Mouse (Mus musculus) E14TG2a.4 (cell line): ENCODE data around the gene Clasp1.

ENCODE experiments used
- H3K27me3 ChIP-seq: 2 replicates; pipeline ENCODE4 v1.6.1; 2014; ENCODE audit warnings: low read length, control low read depth; ENCODE audit not compliant: insufficient read depth
- H3K36me3 ChIP-seq: 2 replicates; pipeline ENCODE4 v1.6.1; 2014; ENCODE audit warnings: low read length, control low read depth; ENCODE audit not compliant: insufficient read depth
- H3K4me1 ChIP-seq: replicated peaks from 2 replicates; pipeline ENCODE4 v1.6.1; 2014; ENCODE audit warnings: low read depth, low read length, control low read depth
- H3K4me3 ChIP-seq: replicated peaks from 2 replicates; pipeline ENCODE4 v1.5.1; 2014; ENCODE audit warnings: mild to moderate bottlenecking, low read length
- H3K9me3 ChIP-seq: 2 replicates; pipeline ENCODE4 v1.6.1; 2014; ENCODE audit warnings: low read length, control low read depth
- CTCF ChIP-seq: conservative IDR thresholded peaks from 2 replicates; pipeline ENCODE4 v1.5.1; 2014; ENCODE audit warnings: low read length
- NANOG ChIP-seq: IDR thresholded peaks from 2 replicates; pipeline ENCODE4 v1.6.1; 2014; ENCODE audit warnings: borderline replicate concordance, low read length, mixed read lengths
- POU5F1 ChIP-seq: IDR thresholded peaks from 2 replicates; pipeline ENCODE4 v1.6.1; 2014; ENCODE audit warnings: low read length, borderline replicate concordance

The Clasp1 gene

GRCm38 (mm10) chr1:118622857-118623256 lies 234.0 kb downstream of the Clasp1 start:
- no peak for TF ChIP-seq NANOG
- peak; percentile 19 for TF ChIP-seq CTCF
- no peaks in the 10 kb centered on the region for H3K36me3 ChIP-seq

GRCm38 (mm10) chr1:118625461-118625860 lies 236.6 kb downstream of the Clasp1 start:
- TF ChIP-seq NANOG (peak; percentile 97), POU5F1 (peak; percentile 77; the same call in 1 of the 2 replicates), CTCF (no peak)

More at GRCm38 (mm10) chr1:118622857-118623256, 234.0 kb downstream of the Clasp1 start:
- Histone ChIP-seq H3K4me1 (peaks cover 64% of the 10 kb centered on the region), H3K4me3 (no peak overlapping the region), H3K27me3 (0 out of 2 replicates have a peak, but pooled peaks cover 4% of the 10 kb centered on the region), H3K9me3 (no peaks in the 10 kb centered on the region)

GRCm38 (mm10) chr1:118625921-118626320 lies 237.1 kb downstream of the Clasp1 start:
- TF ChIP-seq CTCF (no peak), POU5F1 (no peak), NANOG (no peak)
- Histone ChIP-seq H3K9me3 (no peaks in the 10 kb centered on the region), H3K4me3 (peak overlapping the region; percentile 41), H3K36me3 (peaks cover 11% of the 10 kb centered on the region), H3K27me3 (0 out of 2 replicates have a peak, but pooled peaks cover 4% of the 10 kb centered on the region), H3K4me1 (peaks cover 80% of the 10 kb centered on the region)

More at GRCm38 (mm10) chr1:118625461-118625860, 236.6 kb downstream of the Clasp1 start:
- Histone ChIP-seq H3K27me3 (0 out of 2 replicates have a peak, but pooled peaks cover 4% of the 10 kb centered on the region), H3K36me3 (peaks cover 7% of the 10 kb centered on the region), H3K9me3 (no peaks in the 10 kb centered on the region), H3K4me3 (peak overlapping the region; percentile 41; the same call in 1 of the 2 replicates), H3K4me1 (peaks cover 76% of the 10 kb centered on the region)

- peak overlapping the region; percentile 41 for H3K4me3 ChIP-seq
- H3K27me3 ChIP-seq, result 0 out of 2 replicates have a peak, but pooled peaks cover 4% of the 10 kb centered on the region
- H3K9me3 ChIP-seq, result no peaks in the 10 kb centered on the region
- peaks cover 17% of the 10 kb centered on the region for H3K36me3 ChIP-seq
- no peak for TF ChIP-seq POU5F1
- TF ChIP-seq CTCF, result no peak
- no peak for TF ChIP-seq NANOG
- peaks cover 81% of the 10 kb centered on the region for H3K4me1 ChIP-seq
Observed at GRCm38 (mm10) chr1:118626452-118626851, 237.6 kb downstream of the Clasp1 start.

GRCm38 (mm10) chr1:118627781-118628464 lies 239.1 kb downstream of the Clasp1 start, which contains the start of gene Tfcp2l1:
Gene Tfcp2l1, plus strand, starts transcription at chr1:118627945.
- no peak for TF ChIP-seq NANOG
- TF ChIP-seq CTCF, result no peak
- TF ChIP-seq POU5F1, result no peak
- Histone ChIP-seq H3K27me3 (0 out of 2 replicates have a peak, but pooled peaks cover 3% of the 10 kb centered on the region), H3K4me3 (peak within 1 kb of the TSS; percentile 97), H3K9me3 (no peaks in the 10 kb centered on the region), H3K4me1 (peaks cover 84% of the 10 kb centered on the region), H3K36me3 (peaks cover 31% of the 10 kb centered on the region)

- TF ChIP-seq POU5F1 (no peak), CTCF (no peak), NANOG (no peak)
- H3K36me3 ChIP-seq, result peaks cover 84% of the 10 kb centered on the region
- no peaks in the 10 kb centered on the region for H3K27me3 ChIP-seq
- H3K4me1 ChIP-seq, result peaks cover 85% of the 10 kb centered on the region
- H3K4me3 ChIP-seq, result 0 out of 2 replicates have a peak overlapping the region, but pooled peaks have one; percentile 8
- no peaks in the 10 kb centered on the region for H3K9me3 ChIP-seq
Observed at GRCm38 (mm10) chr1:118633415-118633980, 244.6 kb downstream of the Clasp1 start.

- TF ChIP-seq POU5F1 (no peak), NANOG (peak; percentile 93), CTCF (no peak)
- Histone ChIP-seq H3K4me1 (peaks cover 94% of the 10 kb centered on the region), H3K4me3 (peak overlapping the region; percentile 35), H3K9me3 (no peaks in the 10 kb centered on the region), H3K36me3 (peaks cover 86% of the 10 kb centered on the region), H3K27me3 (no peaks in the 10 kb centered on the region)
Observed at GRCm38 (mm10) chr1:118642296-118642999, 253.6 kb downstream of the Clasp1 start.

- TF ChIP-seq CTCF (no peak), NANOG (no peak), POU5F1 (no peak)
- Histone ChIP-seq H3K27me3 (no peaks in the 10 kb centered on the region), H3K4me1 (peaks cover 92% of the 10 kb centered on the region), H3K4me3 (peak overlapping the region; percentile 35), H3K9me3 (no peaks in the 10 kb centered on the region), H3K36me3 (peaks cover 81% of the 10 kb centered on the region)
Observed at GRCm38 (mm10) chr1:118643138-118643979, 254.5 kb downstream of the Clasp1 start.
